Mouse (Mus musculus) heart, postnatal 14 days (tissue): ENCODE measurements around the gene Hormad2. TPM values are rescaled to one million over a fixed set of nuclear protein-coding genes. Genes with fewer than 3 reads are reported as not detected.

ENCODE experiments used
- DNase-seq, 2 experiments: peaks; one replicate each; pipeline ENCODE4 v3.0.0; 2021 to 2022
- intact Hi-C: fragments of 180-260 bp; cut with DNase I; formaldehyde crosslinking; loops from one replicate; pipeline ENCODE4 v1.15.1; 2025
- total RNA-seq, 2 experiments: library from RNA; stranded (reverse); gene quantifications; 2 replicates each; pipeline ENCODE4 v1.2.3; 2021

Hormad2 gene
- total RNA-seq, 2 experiments from 2014 or later, result not detected

GRCm38 (mm10) chr11:4308060-4308513 lies 132.8 kb downstream of the Hormad2 start:
- DNase-seq, result peak in 1 of 2 experiments; percentile 23
- intact Hi-C loops, result no loop called here

- no peak for DNase-seq
- intact Hi-C loops, result no loop called here
These were observed 134.8 kb downstream of the Hormad2 start for GRCm38 (mm10) chr11:4306086-4306485.

GRCm38 (mm10) chr11:4305090-4305489 lies 135.8 kb downstream of the Hormad2 start:
- DNase-seq, result no peak
- intact Hi-C loops, result no loop called here

GRCm38 (mm10) chr11:4304203-4304602 lies 136.7 kb downstream of the Hormad2 start:
- intact Hi-C loops, result no loop called here
- DNase-seq, result no peak

- DNase-seq, result peak in 1 of 2 experiments; percentile 42
- intact Hi-C loops, result loop anchor here (2.0 kb wide), 1 partner anchor 38 kb away; no protein-coding TSS in a partner anchor
These were observed 137.9 kb downstream of the Hormad2 start for GRCm38 (mm10) chr11:4303033-4303432.

GRCm38 (mm10) chr11:4302363-4302913 lies 138.5 kb downstream of the Hormad2 start:
- intact Hi-C loops, result loop anchor here (2.0 kb wide), 1 partner anchor 38 kb away; no protein-coding TSS in a partner anchor

GRCm38 (mm10) chr11:4300683-4301082 lies 140.2 kb downstream of the Hormad2 start:
- DNase-seq, result peak; percentile 47 to 65
- intact Hi-C loops, result no loop called here

More at GRCm38 (mm10) chr11:4302363-4302913, 138.5 kb downstream of the Hormad2 start:
- DNase-seq, result peak in 1 of 2 experiments; percentile 55

GRCm38 (mm10) chr11:4299735-4300474 lies 141.0 kb downstream of the Hormad2 start:
- peak; percentile 58 to 77 for DNase-seq
- intact Hi-C loops, result no loop called here

GRCm38 (mm10) chr11:4299191-4299590 lies 141.7 kb downstream of the Hormad2 start:
- DNase-seq, result peak in 1 of 2 experiments; percentile 49
- intact Hi-C loops, result no loop called here

- no peak for DNase-seq
- intact Hi-C loops, result no loop called here
These were observed 142.3 kb downstream of the Hormad2 start for GRCm38 (mm10) chr11:4298615-4299014.

GRCm38 (mm10) chr11:4297753-4298152 lies 143.2 kb downstream of the Hormad2 start:
- DNase-seq, result no peak
- intact Hi-C loops, result no loop called here

- DNase-seq, result no peak
- intact Hi-C loops, result no loop called here
These were observed 144.2 kb downstream of the Hormad2 start for GRCm38 (mm10) chr11:4296610-4297275.

Other genes starting within 250 kb of the Hormad2 start
- gene Castor1, start 222.9 kb downstream of the Hormad2 start, total RNA-seq, result 10 to 100 TPM in 1 of 2 experiments, 1 to 10 TPM in 1; 8.3 to 11.4 TPM
- gene Osm, start 204.7 kb downstream of the Hormad2 start, total RNA-seq, result under 1 TPM in 1 of 2 experiments, not detected in 1; 0.10 TPM
- under 1 TPM; 0.14 to 0.37 TPM for gene Lif, start 183.5 kb downstream of the Hormad2 start, total RNA-seq
- 10 to 100 TPM; 48.7 to 50.7 TPM for gene Mtmr3, start 153.8 kb upstream of the Hormad2 start, total RNA-seq
- gene Gm11032, start 179.0 kb upstream of the Hormad2 start, total RNA-seq, result not detected
- 10 to 100 TPM; 14.1 to 14.9 TPM for gene Ascc2, start 196.6 kb upstream of the Hormad2 start, total RNA-seq